Mouse (Mus musculus): ENCODE data around the gene Arl8a. TPM values are rescaled to one million over a fixed set of nuclear protein-coding genes. Genes with fewer than 3 reads are reported as not detected.

The Arl8a gene
- total RNA-seq (2014; rRNA removed) (3.2 and 5.4 TPM in 2 replicates), polyA plus RNA-seq (2012; rRNA removed) (13.1 and 15.2 TPM in 2 replicates)

DNA sequence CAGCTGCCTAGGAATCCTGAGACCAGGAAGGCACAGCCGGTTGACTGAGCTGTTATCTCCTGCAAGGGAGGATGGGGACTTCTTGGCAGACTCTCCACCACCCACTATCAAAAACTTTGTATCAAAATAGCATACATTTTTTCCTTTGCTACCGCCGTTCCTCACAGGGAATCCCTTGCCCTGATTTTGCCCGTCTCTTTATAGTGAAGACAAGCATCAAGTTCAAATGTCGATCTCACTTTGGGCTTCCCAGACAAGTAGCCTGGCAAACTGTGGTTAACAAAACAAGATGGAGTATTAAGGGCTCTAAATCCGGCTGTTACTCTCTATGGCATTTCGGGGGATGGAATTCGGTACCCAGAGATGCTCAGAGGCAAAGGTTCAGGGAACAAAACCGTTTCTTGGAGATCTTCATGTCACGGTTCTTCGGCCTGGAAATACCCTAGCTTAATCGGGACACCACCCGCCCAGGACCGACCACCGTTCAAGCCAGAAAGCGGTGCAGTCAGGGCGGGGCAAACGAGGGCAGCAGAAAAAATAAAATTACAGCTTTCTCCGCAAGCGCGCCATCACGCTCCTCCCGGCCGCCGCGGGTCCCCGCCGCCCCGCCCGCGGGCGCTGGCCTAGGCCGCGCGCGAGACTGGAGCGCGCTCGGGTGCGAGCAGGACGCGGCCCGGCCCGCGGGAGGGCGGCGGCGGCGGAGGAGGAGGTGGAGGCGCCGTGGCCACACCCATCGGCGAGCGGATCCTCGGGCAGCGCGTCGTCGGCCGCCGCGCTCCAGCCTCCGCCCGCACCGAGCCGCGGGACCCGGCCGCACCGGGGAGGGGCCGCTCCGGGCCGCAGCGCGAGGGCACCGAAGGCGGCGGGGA, at the start of gene Arl8a:
Arl8a (plus strand) TSS at position 748 of the 869 bp plus-strand sequence.
- Histone ChIP-seq H3K27me3 (ENCODE audit: control insufficient read depth, insufficient read depth, low read length) (no peaks in the 10 kb centered on the region), H3K36me3 (ENCODE audit: control insufficient read depth, insufficient read depth, low read length) (no peaks in the 10 kb centered on the region), H3K9ac (ENCODE audit: low read depth, low read length) (peak within 1 kb of the TSS; percentile 89), H3K79me2 (ENCODE audit: control insufficient read depth, insufficient read depth, low read length) (peaks cover 11% of the 10 kb centered on the region; the same call in 1 of the 2 replicates), H3K4me1 (ENCODE audit: control insufficient read depth, insufficient read depth, low read length) (0 out of 2 replicates have a peak, but pooled peaks cover 5% of the 10 kb centered on the region), H3K27ac (replicated peaks; ENCODE audit: insufficient read depth, low read depth, low read length) (peak within 1 kb of the TSS; percentile 59), H3K4me3 (ENCODE audit: insufficient read depth, low read depth, low read length) (peak within 1 kb of the TSS; percentile 84)
- 6% methylated on average over 68 of the region's 78 CpGs for WGBS
- TF ChIP-seq POLR2A (IDR thresholded peaks at IDR 0.05; ENCODE audit: extremely low read depth, insufficient read depth, low read length), result no peak
- no peak for TF ChIP-seq CTCF (IDR thresholded peaks at IDR 0.05; ENCODE audit: low read depth, low read length)
- no peak for DNase-seq (ENCODE audit: extremely low read depth, low read depth, low spot score)

DNA sequence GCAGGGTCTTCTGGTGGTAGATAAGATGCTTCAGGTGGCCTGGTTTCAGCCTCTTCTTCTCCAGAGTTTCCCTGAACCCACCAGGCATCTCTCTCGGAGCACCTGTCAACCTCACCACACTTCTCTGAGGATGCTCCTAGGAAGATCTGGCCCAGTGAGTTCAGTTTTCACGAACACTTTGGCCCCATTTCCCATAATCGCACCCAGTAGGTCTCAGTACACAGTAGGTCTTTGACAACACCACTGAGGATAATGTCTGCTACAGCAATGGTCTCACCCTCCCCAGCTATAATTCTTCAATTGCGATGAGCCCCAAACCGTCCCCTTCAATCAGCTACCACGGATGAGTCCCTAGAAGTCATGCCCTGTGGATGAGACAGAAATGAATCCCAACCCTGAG, 49.2 kb upstream of the Arl8a start:
- DNase-seq (ENCODE audit: extremely low read depth, low read depth, low spot score), result no peak
- Histone ChIP-seq H3K4me3 (ENCODE audit: insufficient read depth, low read depth, low read length) (no peak overlapping the region), H3K9ac (ENCODE audit: low read depth, low read length) (no peak overlapping the region), H3K79me2 (ENCODE audit: control insufficient read depth, insufficient read depth, low read length) (no peaks in the 10 kb centered on the region), H3K27ac (replicated peaks; ENCODE audit: insufficient read depth, low read depth, low read length) (no peak overlapping the region), H3K4me1 (ENCODE audit: control insufficient read depth, insufficient read depth, low read length) (no peaks in the 10 kb centered on the region), H3K36me3 (ENCODE audit: control insufficient read depth, insufficient read depth, low read length) (no peaks in the 10 kb centered on the region), H3K27me3 (ENCODE audit: control insufficient read depth, insufficient read depth, low read length) (no peaks in the 10 kb centered on the region)
- no peak for TF ChIP-seq POLR2A (IDR thresholded peaks at IDR 0.05; ENCODE audit: extremely low read depth, insufficient read depth, low read length)
- no peak for TF ChIP-seq CTCF (IDR thresholded peaks at IDR 0.05; ENCODE audit: low read depth, low read length)
- 87% methylated on average over 6 of the region's 6 CpGs for WGBS

DNA sequence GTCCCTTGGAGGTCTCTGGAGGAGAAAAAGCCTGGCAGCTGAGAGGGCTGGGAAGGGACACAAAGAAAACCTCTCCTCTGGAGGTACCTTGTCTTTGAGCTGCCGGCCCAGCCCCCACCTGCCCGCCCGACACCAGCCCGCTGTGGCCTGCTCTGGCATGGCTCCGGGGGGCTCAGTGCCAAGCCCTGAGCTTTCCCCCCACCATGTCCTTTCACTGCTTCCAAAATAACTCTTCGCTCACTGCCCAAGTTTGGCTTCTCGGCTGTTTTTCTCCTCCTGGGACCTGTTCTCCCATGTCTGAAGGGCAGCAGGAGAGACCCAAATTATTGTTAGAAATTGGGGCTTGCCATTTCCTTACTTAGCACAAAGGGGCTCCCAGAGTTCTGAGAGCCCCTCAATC, 48.2 kb upstream of the Arl8a start:
- DNase-seq (ENCODE audit: extremely low read depth, low read depth, low spot score), result no peak
- H3K36me3 ChIP-seq (ENCODE audit: control insufficient read depth, insufficient read depth, low read length), result no peaks in the 10 kb centered on the region
- H3K27me3 ChIP-seq (ENCODE audit: control insufficient read depth, insufficient read depth, low read length), result no peaks in the 10 kb centered on the region
- 88% methylated on average over 7 of the region's 7 CpGs for WGBS
- no peak overlapping the region for H3K4me3 ChIP-seq (ENCODE audit: insufficient read depth, low read depth, low read length)
- no peak overlapping the region for H3K27ac ChIP-seq (replicated peaks; ENCODE audit: insufficient read depth, low read depth, low read length)
- H3K4me1 ChIP-seq (ENCODE audit: control insufficient read depth, insufficient read depth, low read length), result no peaks in the 10 kb centered on the region
- no peak overlapping the region for H3K9ac ChIP-seq (ENCODE audit: low read depth, low read length)
- H3K79me2 ChIP-seq (ENCODE audit: control insufficient read depth, insufficient read depth, low read length), result no peaks in the 10 kb centered on the region
- TF ChIP-seq POLR2A (IDR thresholded peaks at IDR 0.05; ENCODE audit: extremely low read depth, insufficient read depth, low read length) (no peak), CTCF (IDR thresholded peaks at IDR 0.05; ENCODE audit: low read depth, low read length) (no peak)

DNA sequence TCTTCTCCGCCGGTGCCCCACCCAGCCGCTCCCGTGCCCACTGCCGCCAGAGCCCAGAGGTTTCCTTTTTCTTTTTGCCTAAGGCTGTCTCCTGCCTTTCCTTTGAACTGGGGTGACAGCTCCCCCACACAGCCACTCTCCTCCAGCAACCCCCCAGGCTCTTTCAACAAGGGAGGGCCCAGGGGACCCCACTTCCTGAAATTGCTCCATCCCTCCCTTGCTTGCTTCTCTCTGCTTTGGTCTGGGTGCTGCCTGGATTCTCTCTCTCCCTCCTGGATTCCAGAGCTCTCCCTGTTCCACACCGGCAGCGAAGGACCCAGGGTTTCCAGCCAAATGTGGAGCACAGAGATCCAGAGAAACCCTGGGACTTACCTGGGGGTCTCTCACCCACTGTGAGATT, 46.2 kb upstream of the Arl8a start:
- TF ChIP-seq POLR2A (IDR thresholded peaks at IDR 0.05; ENCODE audit: extremely low read depth, insufficient read depth, low read length) (no peak), CTCF (IDR thresholded peaks at IDR 0.05; ENCODE audit: low read depth, low read length) (no peak)
- H3K27me3 ChIP-seq (ENCODE audit: control insufficient read depth, insufficient read depth, low read length), result peaks cover 15% of the 10 kb centered on the region; the same call in 1 of the 2 replicates
- H3K4me3 ChIP-seq (ENCODE audit: insufficient read depth, low read depth, low read length), result no peak overlapping the region
- no peak overlapping the region for H3K9ac ChIP-seq (ENCODE audit: low read depth, low read length)
- no peaks in the 10 kb centered on the region for H3K36me3 ChIP-seq (ENCODE audit: control insufficient read depth, insufficient read depth, low read length)
- no peaks in the 10 kb centered on the region for H3K79me2 ChIP-seq (ENCODE audit: control insufficient read depth, insufficient read depth, low read length)
- WGBS, result 70% methylated on average over 7 of the region's 7 CpGs
- no peak for DNase-seq (ENCODE audit: extremely low read depth, low read depth, low spot score)
- no peak overlapping the region for H3K27ac ChIP-seq (replicated peaks; ENCODE audit: insufficient read depth, low read depth, low read length)
- no peaks in the 10 kb centered on the region for H3K4me1 ChIP-seq (ENCODE audit: control insufficient read depth, insufficient read depth, low read length)

DNA sequence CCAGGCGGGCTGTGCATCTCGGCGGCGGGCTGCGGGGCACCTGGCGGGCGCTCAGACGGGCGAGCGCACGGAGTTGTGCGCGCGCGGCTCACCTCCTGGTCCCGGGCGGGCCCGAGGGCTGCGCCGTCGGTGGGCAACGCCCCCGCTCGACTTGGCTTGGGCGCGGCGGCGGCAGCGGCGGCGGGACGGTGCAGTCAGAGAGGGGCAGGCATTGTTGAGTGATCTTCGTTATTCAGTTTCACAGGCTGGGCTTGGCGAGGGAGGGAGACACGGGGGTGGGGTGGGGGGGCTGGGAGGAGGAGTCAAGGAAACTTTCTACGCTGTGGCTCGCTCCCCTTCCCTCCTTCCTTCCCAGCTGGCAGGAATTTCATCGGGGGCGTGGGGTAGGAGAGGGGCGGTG, 41.5 kb upstream of the Arl8a start, which contains the start of gene Lgr6:
Lgr6 (minus strand) TSS at position 153 of the 400 bp plus-strand sequence.
- Histone ChIP-seq H3K36me3 (ENCODE audit: control insufficient read depth, insufficient read depth, low read length) (no peaks in the 10 kb centered on the region), H3K9ac (ENCODE audit: low read depth, low read length) (no peak within 1 kb of the TSS), H3K27ac (replicated peaks; ENCODE audit: insufficient read depth, low read depth, low read length) (no peak within 1 kb of the TSS), H3K27me3 (ENCODE audit: control insufficient read depth, insufficient read depth, low read length) (peaks cover 15% of the 10 kb centered on the region; the same call in 1 of the 2 replicates), H3K4me1 (ENCODE audit: control insufficient read depth, insufficient read depth, low read length) (no peaks in the 10 kb centered on the region), H3K4me3 (ENCODE audit: insufficient read depth, low read depth, low read length) (no peak within 1 kb of the TSS), H3K79me2 (ENCODE audit: control insufficient read depth, insufficient read depth, low read length) (no peaks in the 10 kb centered on the region)
- TF ChIP-seq POLR2A (IDR thresholded peaks at IDR 0.05; ENCODE audit: extremely low read depth, insufficient read depth, low read length), result no peak
- no peak for TF ChIP-seq CTCF (IDR thresholded peaks at IDR 0.05; ENCODE audit: low read depth, low read length)
- DNase-seq (ENCODE audit: extremely low read depth, low read depth, low spot score), result no peak
- 2% methylated on average over 37 of the region's 40 CpGs for WGBS

DNA sequence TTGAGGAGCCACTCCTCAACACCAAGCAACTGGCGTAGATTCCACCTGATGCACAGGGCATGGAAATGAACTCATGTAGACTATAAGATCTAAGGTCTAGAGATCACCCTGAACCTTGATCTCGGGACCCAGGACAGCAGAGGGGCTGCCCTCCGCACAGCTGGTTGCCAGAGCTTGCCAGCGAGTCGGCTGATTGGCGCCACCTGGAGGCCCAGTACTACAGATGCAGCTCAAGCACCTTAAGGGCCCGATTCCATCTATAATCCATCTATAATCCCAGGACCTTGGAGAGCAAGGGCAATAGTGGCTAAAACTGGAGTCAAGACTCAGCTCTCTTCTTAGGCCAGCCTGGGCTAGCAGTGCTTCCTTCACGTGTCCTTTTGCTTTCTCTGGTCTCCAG, 40.7 kb upstream of the Arl8a start:
- DNase-seq (ENCODE audit: extremely low read depth, low read depth, low spot score), result peak; percentile 14
- TF ChIP-seq CTCF (IDR thresholded peaks at IDR 0.05; ENCODE audit: low read depth, low read length), result peak; percentile 89
- TF ChIP-seq POLR2A (IDR thresholded peaks at IDR 0.05; ENCODE audit: extremely low read depth, insufficient read depth, low read length), result no peak
- H3K27me3 ChIP-seq (ENCODE audit: control insufficient read depth, insufficient read depth, low read length), result peaks cover 15% of the 10 kb centered on the region; the same call in 1 of the 2 replicates
- no peaks in the 10 kb centered on the region for H3K4me1 ChIP-seq (ENCODE audit: control insufficient read depth, insufficient read depth, low read length)
- no peaks in the 10 kb centered on the region for H3K36me3 ChIP-seq (ENCODE audit: control insufficient read depth, insufficient read depth, low read length)
- no peaks in the 10 kb centered on the region for H3K79me2 ChIP-seq (ENCODE audit: control insufficient read depth, insufficient read depth, low read length)
- 4% methylated on average over 8 of the region's 8 CpGs for WGBS
- no peak overlapping the region for H3K4me3 ChIP-seq (ENCODE audit: insufficient read depth, low read depth, low read length)
- no peak overlapping the region for H3K9ac ChIP-seq (ENCODE audit: low read depth, low read length)
- H3K27ac ChIP-seq (replicated peaks; ENCODE audit: insufficient read depth, low read depth, low read length), result no peak overlapping the region
